Mouse (Mus musculus): ENCODE data around the gene Cfap20.
A peak's percentile ranks its signal among the peaks of the same experiment; 100 is the strongest.
"Not testable (repeated sequence)": the region's sequence is repeated elsewhere in the genome, so short reads cannot be mapped to it uniquely, and the experiment has no call there.

The Cfap20 gene

GRCm38 (mm10) chr8:95422193-95422810 lies 12.4 kb downstream of the Cfap20 start:
- no peak for DNase-seq (ENCODE audit: low read depth)

DNA sequence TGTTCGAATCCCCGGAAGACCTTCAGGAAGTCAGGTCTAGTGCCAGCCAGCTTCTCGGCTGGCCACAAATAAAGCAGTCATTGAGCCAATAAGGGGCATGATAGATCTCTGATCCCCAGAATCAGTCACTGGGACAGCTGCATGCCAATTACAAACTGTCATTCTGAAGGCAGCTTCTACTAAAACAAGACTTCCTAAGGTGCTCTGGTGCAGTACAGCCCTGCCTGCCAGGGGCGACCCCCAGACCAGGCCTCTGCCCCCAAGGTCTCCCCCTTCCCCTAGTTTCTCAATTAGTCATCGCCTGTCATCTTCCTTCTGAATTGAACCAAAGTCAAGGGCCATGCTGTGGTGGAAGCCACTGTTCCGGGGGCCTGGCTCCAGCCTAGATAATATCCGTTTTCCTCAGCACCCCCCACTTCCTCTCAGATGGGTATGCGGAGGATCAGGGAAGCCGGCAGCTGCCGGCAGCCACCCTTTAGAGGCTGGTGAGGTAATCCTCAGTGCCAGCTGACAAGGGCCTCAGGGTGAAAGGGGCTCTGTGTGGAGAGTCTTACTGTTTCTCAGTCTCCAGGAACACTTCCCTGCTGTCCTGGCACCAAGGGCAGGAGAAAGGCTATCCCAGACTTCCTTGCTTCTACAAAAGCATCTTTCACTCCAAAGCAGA lies 23.2 kb downstream of the Cfap20 start:
- DNase-seq (ENCODE audit: low read depth) = peak; percentile 20

DNA sequence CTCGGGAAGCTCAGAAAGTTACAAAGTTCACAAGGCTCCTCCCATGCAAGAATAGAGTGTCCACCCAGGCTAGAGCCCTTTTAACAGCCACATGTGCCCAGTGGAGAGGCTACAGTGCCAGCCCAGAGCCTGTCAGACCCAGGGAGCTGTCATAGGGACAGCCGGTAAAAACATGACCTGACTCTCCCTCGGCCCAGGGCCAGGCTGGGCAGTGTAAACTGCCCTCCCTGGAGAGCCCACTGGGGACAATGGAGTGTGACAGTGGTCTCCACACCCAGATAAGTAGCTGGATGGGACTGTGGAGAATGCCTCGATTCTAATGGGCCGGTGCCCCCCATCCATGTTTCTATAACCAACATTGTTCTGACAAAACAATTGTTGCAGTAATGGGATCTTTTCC lies 25.2 kb downstream of the Cfap20 start:
- DNase-seq (ENCODE audit: low read depth) = no peak

- DNase-seq (ENCODE audit: low read depth) = no peak
These were observed 33.6 kb downstream of the Cfap20 start for GRCm38 (mm10) chr8:95401091-95401490.

- no peak for DNase-seq (ENCODE audit: low read depth)
These were observed 35.5 kb downstream of the Cfap20 start for GRCm38 (mm10) chr8:95399131-95399530.

DNA sequence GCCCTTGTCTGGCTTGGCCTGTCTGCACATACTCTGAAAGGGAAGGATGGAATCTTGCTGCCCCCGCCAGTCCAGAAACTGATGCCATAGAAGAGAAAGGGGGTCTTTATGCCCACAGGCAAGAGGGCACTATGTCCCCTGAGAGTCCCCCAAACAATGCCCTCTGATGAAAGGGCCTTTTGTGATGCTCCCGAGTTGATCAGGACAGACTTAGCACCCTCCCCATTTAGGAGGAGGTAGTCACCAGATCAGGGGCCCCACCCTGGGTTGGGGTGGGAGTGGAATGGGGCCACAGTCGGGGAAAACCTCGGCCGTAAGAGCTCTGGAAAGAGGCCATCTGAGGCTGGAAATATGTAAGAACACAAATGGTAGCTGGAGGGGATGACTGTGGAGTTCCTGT lies 37.5 kb downstream of the Cfap20 start:
- no peak for DNase-seq (ENCODE audit: low read depth)

DNA sequence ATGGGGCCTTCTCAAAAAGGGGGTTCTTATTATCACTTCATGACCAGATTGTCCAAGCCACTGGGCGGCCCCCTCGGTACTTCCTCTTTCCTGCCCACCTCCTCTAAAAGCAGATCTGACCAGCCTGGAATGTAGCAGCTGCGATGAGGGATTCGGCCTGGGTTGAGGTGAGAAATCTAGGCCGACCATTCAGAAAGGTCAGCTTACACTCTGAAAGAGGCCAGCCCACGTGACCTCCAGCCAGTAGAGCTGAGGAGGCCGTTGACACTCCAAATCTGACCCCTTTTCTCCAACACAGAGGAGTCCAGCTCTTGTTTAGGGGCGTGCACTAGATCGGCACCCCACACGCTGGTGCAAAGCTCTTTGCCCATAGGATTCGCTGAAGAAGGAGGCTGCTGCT lies 37.9 kb downstream of the Cfap20 start:
- no peak for DNase-seq (ENCODE audit: low read depth)

- no peak for DNase-seq (ENCODE audit: low read depth)
These were observed 39.3 kb downstream of the Cfap20 start for GRCm38 (mm10) chr8:95395186-95395918.

GRCm38 (mm10) chr8:95392604-95393003 lies 42.1 kb downstream of the Cfap20 start:
- DNase-seq (ENCODE audit: low read depth) = peak; percentile 41

DNA sequence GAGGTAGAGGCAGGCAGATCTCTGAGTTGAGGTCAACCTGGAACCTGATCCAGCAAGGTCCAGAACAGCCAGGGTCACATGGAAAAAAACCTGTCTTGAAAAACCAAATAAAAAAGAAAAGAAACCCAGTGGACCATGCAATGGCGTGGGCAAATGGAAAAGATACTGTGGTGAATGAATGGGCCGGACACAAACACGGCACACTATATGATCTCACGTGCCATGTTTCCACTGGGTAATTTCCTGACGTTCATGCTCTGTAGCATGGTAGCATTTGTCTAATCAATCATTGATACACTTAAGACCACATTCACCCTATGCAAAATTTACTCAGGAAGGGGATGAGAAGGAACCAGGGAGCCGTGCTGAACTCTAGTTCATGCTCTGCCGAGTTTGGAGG lies 43.6 kb downstream of the Cfap20 start:
- no peak for DNase-seq (ENCODE audit: low read depth)

DNA sequence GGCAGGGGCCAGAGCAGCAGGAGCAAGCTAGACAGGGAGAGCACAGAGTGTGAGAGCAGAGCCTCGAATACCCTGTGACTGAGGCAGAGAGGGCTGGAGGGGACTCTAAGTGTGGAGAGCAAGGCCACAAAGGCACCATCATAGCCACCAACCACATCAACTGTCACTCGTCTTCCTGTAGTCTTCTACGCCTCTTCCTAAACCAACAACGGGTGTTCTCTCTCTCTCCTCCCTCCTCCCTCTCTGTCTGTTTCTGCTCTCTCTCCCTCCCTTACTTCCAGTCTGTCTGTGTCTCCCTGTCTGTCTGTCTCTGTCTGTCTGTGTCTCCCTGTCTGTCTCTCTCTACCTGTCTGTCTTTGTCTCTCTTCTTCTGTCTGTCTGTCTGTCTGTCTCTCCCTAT lies 44.4 kb downstream of the Cfap20 start:
- DNase-seq (ENCODE audit: low read depth) = peak; percentile 65

DNA sequence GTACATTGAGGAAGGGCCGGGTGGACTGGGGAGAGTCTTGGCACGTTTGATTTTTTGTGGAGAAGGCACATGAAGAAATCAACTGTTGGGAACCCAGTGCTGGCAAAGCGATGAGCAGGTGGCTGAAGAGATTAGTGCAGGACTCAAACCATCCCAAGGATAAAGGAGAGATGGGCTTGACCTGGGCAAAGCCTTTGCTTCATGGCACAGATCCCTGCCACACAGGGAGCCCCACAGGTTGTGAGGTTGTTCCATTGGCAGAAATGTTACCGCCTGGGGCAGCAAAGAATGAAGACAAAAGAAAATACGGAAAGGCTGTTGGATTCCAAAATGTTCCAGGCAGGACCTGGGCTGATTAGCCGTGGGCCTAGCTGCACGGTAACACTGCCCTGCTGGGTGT lies 46.7 kb downstream of the Cfap20 start:
- DNase-seq (ENCODE audit: low read depth) = no peak

GRCm38 (mm10) chr8:95387221-95387620 lies 47.4 kb downstream of the Cfap20 start:
- no peak for DNase-seq (ENCODE audit: low read depth)

DNA sequence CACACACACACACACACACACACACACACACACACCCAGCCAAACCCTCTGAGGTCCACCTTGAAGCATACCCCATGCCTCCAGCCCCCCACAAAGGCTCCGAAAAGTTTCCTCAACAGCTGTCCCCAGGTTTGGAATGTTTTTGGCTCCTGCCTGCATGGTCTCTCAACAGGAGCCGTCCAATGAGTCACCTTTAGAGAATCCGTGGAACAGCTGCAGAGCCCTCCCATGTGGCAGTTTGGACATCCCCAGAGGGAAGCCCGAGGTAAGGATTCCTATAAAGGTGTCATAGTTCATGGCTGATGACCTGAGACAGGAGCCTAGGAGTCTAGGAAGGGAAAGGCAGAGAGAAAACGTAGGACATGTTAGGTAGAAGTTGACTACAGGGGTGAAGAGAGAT lies 48.6 kb downstream of the Cfap20 start:
- no peak for DNase-seq (ENCODE audit: low read depth)

- no peak for DNase-seq (ENCODE audit: low read depth)
These were observed 50.2 kb downstream of the Cfap20 start for GRCm38 (mm10) chr8:95384501-95384900.

- DNase-seq (ENCODE audit: low read depth) = no peak
These were observed 53.1 kb downstream of the Cfap20 start for GRCm38 (mm10) chr8:95381595-95381994.

- no peak for DNase-seq (ENCODE audit: low read depth)
These were observed 53.7 kb downstream of the Cfap20 start for GRCm38 (mm10) chr8:95380953-95381352.

DNA sequence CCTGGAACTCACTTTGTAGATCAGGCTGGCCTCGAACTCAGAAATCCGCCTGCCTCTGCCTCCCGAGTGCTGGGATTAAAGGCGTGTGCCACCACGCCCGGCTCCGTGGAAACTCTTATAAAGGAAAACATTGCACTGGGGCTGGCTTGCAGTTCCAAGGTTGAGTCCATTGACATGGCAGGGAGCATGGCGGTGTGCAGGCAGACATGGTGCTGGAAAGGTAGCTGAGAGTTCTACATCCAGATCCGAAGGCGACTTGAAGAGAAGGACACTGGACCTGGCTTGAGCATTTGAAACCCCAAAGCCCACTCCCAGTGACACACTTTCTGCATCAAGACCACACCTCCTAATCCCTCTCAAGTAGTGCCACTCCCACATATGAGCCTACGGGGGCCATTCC lies 55.7 kb downstream of the Cfap20 start:
- DNase-seq (ENCODE audit: low read depth) = not testable (repeated sequence)

- no peak for DNase-seq (ENCODE audit: low read depth)
These were observed 56.8 kb downstream of the Cfap20 start for GRCm38 (mm10) chr8:95377863-95378291.

- DNase-seq (ENCODE audit: low read depth) = no peak
These were observed 57.6 kb downstream of the Cfap20 start for GRCm38 (mm10) chr8:95377101-95377500.

- DNase-seq (ENCODE audit: low read depth) = no peak
These were observed 58.2 kb downstream of the Cfap20 start for GRCm38 (mm10) chr8:95376309-95376999.

- DNase-seq (ENCODE audit: low read depth) = no peak
These were observed 59.2 kb downstream of the Cfap20 start for GRCm38 (mm10) chr8:95375374-95375930.
